Mouse (Mus musculus) embryonic fibroblast, embryonic 13.5 days (primary cell): Measurements from ENCODE around the gene Fbxl13. TPM values are rescaled to one million over a fixed set of nuclear protein-coding genes. Genes with fewer than 3 reads are reported as not detected.
A peak's percentile ranks its signal among the peaks of the same experiment; 100 is the strongest.

Experiments
- H3K27ac ChIP-seq: 2 replicates; pipeline ENCODE4 v1.5.1; 2012; ENCODE audit warnings: low read length, control low read depth, inconsistent platforms; ENCODE audit not compliant: insufficient read depth
- H3K4me1 ChIP-seq: 2 replicates; pipeline ENCODE4 v1.6.1; 2011; ENCODE audit warnings: low read length; ENCODE audit not compliant: control insufficient read depth, insufficient read depth
- H3K4me3 ChIP-seq: 2 replicates; pipeline ENCODE4 v1.5.1; 2011; ENCODE audit warnings: mild to moderate bottlenecking, control low read depth, low read length; ENCODE audit not compliant: insufficient read depth
- CTCF ChIP-seq: IDR thresholded peaks from 2 replicates; pipeline ENCODE4 v1.5.1; 2011; ENCODE audit warnings: mild to moderate bottlenecking, control low read depth, low read length, moderate library complexity, borderline replicate concordance; ENCODE audit not compliant: insufficient read depth
- POLR2A ChIP-seq: IDR thresholded peaks from 2 replicates; pipeline ENCODE4 v1.6.1; 2011; ENCODE audit warnings: low read depth, mild to moderate bottlenecking, control low read depth, low read length, moderate library complexity
- polyA plus RNA-seq: library from polyadenylated mRNA; stranded (reverse); fragments of >200 nt; gene quantifications from 2 replicates; pipeline ENCODE4 v1.2.4, GENCODE M21; 2011; ENCODE audit warnings: low read depth; ENCODE audit not compliant: missing spikeins, insufficient read length

Fbxl13 gene
- polyA plus RNA-seq, 1 experiment, result not detected

GRCm38 (mm10) chr5:21658623-21659395 is 13.4 kb upstream of the Fbxl13 start:
- H3K4me1 ChIP-seq, result no peaks in the 10 kb centered on the region; the same call in 1 of the 2 replicates
- TF ChIP-seq POLR2A (no peak), CTCF (peak; percentile 67; the same call in 1 of the 2 replicates)
- no peak overlapping the region for H3K27ac ChIP-seq
- H3K4me3 ChIP-seq, result no peak overlapping the region

GRCm38 (mm10) chr5:21658038-21658437 is 12.6 kb upstream of the Fbxl13 start:
- TF ChIP-seq CTCF (no peak), POLR2A (no peak)
- Histone ChIP-seq H3K27ac (no peak overlapping the region), H3K4me3 (no peak overlapping the region), H3K4me1 (no peaks in the 10 kb centered on the region; the same call in 1 of the 2 replicates)

DNA sequence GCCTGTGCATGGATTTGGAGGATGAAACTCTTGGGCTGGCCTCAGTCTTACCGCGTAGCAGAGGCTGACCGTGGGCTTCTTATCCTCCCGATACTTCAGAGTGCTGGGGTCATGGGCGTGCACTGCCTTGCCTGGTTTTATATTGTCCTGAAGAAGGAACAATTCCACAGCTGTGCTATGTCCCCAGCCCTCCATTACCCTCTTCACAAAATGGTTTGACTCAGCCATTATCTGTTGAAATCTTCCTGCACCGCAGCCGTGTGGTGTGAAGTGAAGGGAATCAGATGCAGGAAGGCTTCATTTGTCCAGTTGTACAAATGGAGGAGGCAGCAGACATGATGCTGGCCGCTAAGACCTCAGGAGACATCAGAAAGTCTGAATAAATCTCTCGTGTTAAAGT is 11.5 kb upstream of the Fbxl13 start:
- no peaks in the 10 kb centered on the region; the same call in 1 of the 2 replicates for H3K4me1 ChIP-seq
- TF ChIP-seq POLR2A, result no peak
- TF ChIP-seq CTCF, result no peak
- H3K4me3 ChIP-seq, result no peak overlapping the region
- no peak overlapping the region for H3K27ac ChIP-seq

GRCm38 (mm10) chr5:21651885-21652612 is 6.6 kb upstream of the Fbxl13 start:
- Histone ChIP-seq H3K4me1 (no peaks in the 10 kb centered on the region), H3K4me3 (no peak overlapping the region), H3K27ac (no peak overlapping the region)
- TF ChIP-seq POLR2A (no peak), CTCF (no peak)

DNA sequence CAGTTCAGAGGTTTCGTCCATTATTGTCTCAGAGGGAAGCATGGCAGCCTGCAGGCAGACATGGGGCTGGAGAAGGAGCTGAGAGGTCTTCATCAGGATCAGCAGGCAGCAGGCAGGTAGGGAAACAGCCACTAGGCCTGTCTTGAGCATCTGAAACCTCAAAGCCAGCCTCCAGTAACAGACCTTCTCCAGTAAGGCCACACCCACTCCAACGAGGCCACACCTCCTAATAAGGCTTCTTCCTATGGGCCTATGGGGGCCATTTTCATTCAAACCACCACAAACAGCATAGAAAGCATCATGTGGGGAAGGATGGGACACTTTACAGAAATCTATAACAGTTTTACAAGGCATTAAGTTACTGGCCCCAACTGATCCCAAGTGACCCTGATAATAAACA is 5.3 kb upstream of the Fbxl13 start:
- no peaks in the 10 kb centered on the region for H3K4me1 ChIP-seq
- no peak overlapping the region for H3K27ac ChIP-seq
- H3K4me3 ChIP-seq, result no peak overlapping the region
- TF ChIP-seq CTCF (no peak), POLR2A (no peak)

GRCm38 (mm10) chr5:21646133-21646491 is 678 bp upstream of the Fbxl13 start:
- no peak for TF ChIP-seq CTCF
- no peak for TF ChIP-seq POLR2A
- Histone ChIP-seq H3K27ac (peak overlapping the region; percentile 16; the same call in 1 of the 2 replicates), H3K4me3 (peak overlapping the region; percentile 88), H3K4me1 (no peaks in the 10 kb centered on the region)

- Histone ChIP-seq H3K4me1 (peaks cover 2% of the 10 kb centered on the region; the same call in 1 of the 2 replicates), H3K27ac (no peak overlapping the region), H3K4me3 (peak overlapping the region; percentile 37)
- TF ChIP-seq POLR2A (no peak), CTCF (no peak)
Measured at GRCm38 (mm10) chr5:21644891-21645438, 469 bp downstream of the Fbxl13 start.

GRCm38 (mm10) chr5:21643606-21644005 is 1.8 kb downstream of the Fbxl13 start:
- Histone ChIP-seq H3K27ac (no peak overlapping the region), H3K4me1 (peaks cover 3% of the 10 kb centered on the region; the same call in 1 of the 2 replicates), H3K4me3 (no peak overlapping the region)
- TF ChIP-seq POLR2A (no peak), CTCF (no peak)

GRCm38 (mm10) chr5:21640961-21641360 is 4.5 kb downstream of the Fbxl13 start:
- H3K27ac ChIP-seq, result no peak overlapping the region
- peaks cover 3% of the 10 kb centered on the region; the same call in 1 of the 2 replicates for H3K4me1 ChIP-seq
- H3K4me3 ChIP-seq, result no peak overlapping the region
- TF ChIP-seq CTCF (0 out of 2 replicates have a peak, but pooled peaks have one; percentile 45), POLR2A (no peak)
